Mouse (Mus musculus) layer of hippocampus, adult 2 months (tissue): ENCODE data around the gene Erc2. TPM values are rescaled to one million over a fixed set of nuclear protein-coding genes. Genes with fewer than 3 reads are reported as not detected.

Source experiments
- DNase-seq, 2 experiments: peaks; one replicate each; pipeline ENCODE4 v3.0.0; 2022; ENCODE audit warnings: low spot score in 2 of 2
- H3K27ac ChIP-seq: fragments of 200-600 bp; 2 replicates; pipeline ENCODE4 v1.8.1; 2022
- H3K4me3 ChIP-seq: fragments of 200-600 bp; 2 replicates; pipeline ENCODE4 v1.8.1; 2022; ENCODE audit warnings: mild to moderate bottlenecking
- CTCF ChIP-seq: fragments of 200-600 bp; conservative IDR thresholded peaks from 2 replicates; pipeline ENCODE4 v1.8.1; 2022; ENCODE audit warnings: antibody characterized with exemption, mild to moderate bottlenecking, moderate library complexity
- total RNA-seq, 2 experiments: library from RNA; stranded (reverse); gene quantifications; 2 replicates each; pipeline ENCODE4 v1.2.3; 2021

Erc2 gene
- total RNA-seq, 2 experiments from 2014 or later = 236 to 244 TPM

- no peak overlapping the region for H3K4me3 ChIP-seq
- no peak for TF ChIP-seq CTCF
- H3K27ac ChIP-seq = no peak overlapping the region; the same call in 1 of the 2 replicates
- no peak for DNase-seq
Observed at GRCm38 (mm10) chr14:27629369-27630012, 7.3 kb downstream of the Erc2 start.

GRCm38 (mm10) chr14:27630973-27631640, 8.9 kb downstream of the Erc2 start:
- DNase-seq = no peak
- no peak for TF ChIP-seq CTCF
- H3K4me3 ChIP-seq = no peak overlapping the region
- peak overlapping the region; percentile 79 for H3K27ac ChIP-seq

- TF ChIP-seq CTCF = no peak
- Histone ChIP-seq H3K4me3 (no peak overlapping the region), H3K27ac (peak overlapping the region; percentile 0; the same call in 1 of the 2 replicates)
- no peak for DNase-seq
Observed at GRCm38 (mm10) chr14:27634761-27635160, 12.5 kb downstream of the Erc2 start.

- Histone ChIP-seq H3K27ac (peak overlapping the region; percentile 16), H3K4me3 (no peak overlapping the region)
- no peak for TF ChIP-seq CTCF
- peak in 1 of 2 experiments; percentile 30 for DNase-seq
Observed at GRCm38 (mm10) chr14:27636556-27636955, 14.3 kb downstream of the Erc2 start.

- H3K27ac ChIP-seq = no peak overlapping the region
- no peak for TF ChIP-seq CTCF
- no peak for DNase-seq
- no peak overlapping the region for H3K4me3 ChIP-seq
Observed at GRCm38 (mm10) chr14:27641382-27641781, 19.2 kb downstream of the Erc2 start.

- H3K4me3 ChIP-seq = no peak overlapping the region
- H3K27ac ChIP-seq = no peak overlapping the region
- no peak for TF ChIP-seq CTCF
- no peak for DNase-seq
Observed at GRCm38 (mm10) chr14:27642981-27643380, 20.8 kb downstream of the Erc2 start.

- Histone ChIP-seq H3K4me3 (no peak overlapping the region), H3K27ac (no peak overlapping the region)
- no peak for DNase-seq
- no peak for TF ChIP-seq CTCF
Observed at GRCm38 (mm10) chr14:27654670-27655069, 32.4 kb downstream of the Erc2 start.

GRCm38 (mm10) chr14:27658616-27659015, 36.4 kb downstream of the Erc2 start:
- TF ChIP-seq CTCF = no peak
- no peak for DNase-seq
- Histone ChIP-seq H3K27ac (no peak overlapping the region), H3K4me3 (no peak overlapping the region)

GRCm38 (mm10) chr14:27661466-27661865, 39.2 kb downstream of the Erc2 start:
- Histone ChIP-seq H3K4me3 (no peak overlapping the region), H3K27ac (peak overlapping the region; percentile 57; the same call in 1 of the 2 replicates)
- DNase-seq = no peak
- TF ChIP-seq CTCF = no peak

- H3K4me3 ChIP-seq = no peak overlapping the region
- peak overlapping the region; percentile 57; the same call in 1 of the 2 replicates for H3K27ac ChIP-seq
- TF ChIP-seq CTCF = no peak
- peak; percentile 44 to 64 for DNase-seq
Observed at GRCm38 (mm10) chr14:27662251-27662650, 40.0 kb downstream of the Erc2 start.

GRCm38 (mm10) chr14:27667016-27667852, 45.0 kb downstream of the Erc2 start:
- no peak overlapping the region for H3K27ac ChIP-seq
- DNase-seq = no peak
- no peak overlapping the region for H3K4me3 ChIP-seq
- TF ChIP-seq CTCF = no peak

- no peak for TF ChIP-seq CTCF
- Histone ChIP-seq H3K27ac (no peak overlapping the region), H3K4me3 (no peak overlapping the region)
- DNase-seq = no peak
Observed at GRCm38 (mm10) chr14:27668151-27668550, 45.9 kb downstream of the Erc2 start.

GRCm38 (mm10) chr14:27669939-27670338, 47.7 kb downstream of the Erc2 start:
- TF ChIP-seq CTCF = no peak
- Histone ChIP-seq H3K27ac (0 out of 2 replicates have a peak overlapping the region, but pooled peaks have one; percentile 18), H3K4me3 (no peak overlapping the region)
- DNase-seq = no peak
